Mouse (Mus musculus) frontal cortex, adult (tissue): ENCODE data around the gene 1700028J19Rik.
"Not testable (repeated sequence)": the region's sequence is repeated elsewhere in the genome, so short reads cannot be mapped to it uniquely, and the experiment has no call there.

ENCODE experiments used
- ATAC-seq: cut with Nextera tagmentation; 2 replicates; pipeline ENCODE4 v1.9.2; 2017; ENCODE audit warnings: mild to moderate bottlenecking, moderate library complexity, mixed read lengths; ENCODE audit not compliant: low TSS enrichment

Gene 1700028J19Rik

DNA sequence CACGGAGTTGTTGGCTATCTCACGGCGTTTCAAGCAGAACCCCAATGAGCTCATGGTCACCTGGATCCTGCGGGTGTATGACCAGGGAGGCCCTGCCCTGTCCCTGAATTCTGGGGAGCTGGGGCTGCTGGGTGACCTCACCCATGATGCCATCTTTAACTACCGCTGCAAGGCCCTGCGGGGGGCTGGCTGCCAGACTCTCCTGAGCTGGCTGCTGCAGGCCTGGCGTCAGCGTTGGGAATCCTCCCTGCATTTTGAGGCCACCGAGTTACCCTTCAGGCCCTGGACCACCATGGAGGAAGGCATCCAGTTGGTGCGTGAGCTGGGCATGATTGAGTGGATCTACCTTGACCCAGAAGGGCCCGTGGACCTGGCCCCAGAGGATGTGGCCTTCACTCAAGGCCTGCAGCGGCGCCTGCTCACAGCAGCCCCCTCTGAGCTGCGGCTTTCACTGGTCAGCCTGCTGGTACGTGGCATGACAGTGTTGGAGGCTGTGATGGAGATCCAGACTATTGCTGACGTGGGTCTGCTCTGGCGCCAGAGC is 4.3 kb upstream of the 1700028J19Rik start:
- ATAC-seq: not testable (repeated sequence)

- ATAC-seq: no peak
Observed at GRCm38 (mm10) chr7:44249248-44249647, 2.8 kb upstream of the 1700028J19Rik start.

DNA sequence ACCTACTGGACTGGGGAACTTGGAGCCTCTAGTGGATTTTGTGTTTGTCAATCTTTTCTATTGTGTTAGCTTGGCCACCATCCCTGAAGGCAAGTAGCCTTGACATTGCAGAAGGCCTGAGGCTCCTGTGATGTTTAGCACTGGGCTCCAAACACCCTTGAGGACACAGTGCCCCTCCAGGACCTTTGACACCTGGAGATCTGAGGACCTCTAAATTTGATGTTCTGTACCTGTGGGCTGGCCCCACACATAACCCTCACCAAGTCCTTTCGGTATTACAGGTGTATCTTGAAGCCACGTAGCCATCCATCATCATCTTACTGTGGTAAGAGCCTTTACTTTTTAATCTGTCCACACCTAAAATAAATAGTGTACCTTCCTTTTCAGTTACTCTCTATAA is 1.5 kb upstream of the 1700028J19Rik start:
- ATAC-seq: no peak

- ATAC-seq: peak; percentile 29; the same call in 1 of the 2 replicates
Observed at GRCm38 (mm10) chr7:44246984-44247470, 532 bp upstream of the 1700028J19Rik start.

- ATAC-seq: no peak
Observed at GRCm38 (mm10) chr7:44244080-44244479, 2.4 kb downstream of the 1700028J19Rik start.

DNA sequence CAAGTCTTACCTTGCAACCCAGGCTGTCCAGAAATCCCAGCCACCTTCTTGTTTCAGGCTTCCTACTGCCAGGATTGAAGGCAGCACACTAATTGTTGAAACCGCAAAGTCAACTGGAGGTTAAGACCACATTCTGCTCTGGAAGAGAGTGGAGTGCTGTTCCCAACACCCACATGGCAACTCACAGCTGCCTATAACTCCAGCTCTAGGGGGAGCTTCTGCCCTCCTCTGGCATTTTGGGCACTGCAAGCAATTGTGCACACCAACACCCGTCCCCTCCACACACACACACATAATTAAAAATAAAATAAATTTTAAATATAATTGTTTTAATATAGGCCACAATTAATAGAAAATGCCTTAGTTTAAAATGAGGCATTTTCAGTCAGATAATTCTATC is 5.3 kb downstream of the 1700028J19Rik start:
- peak; percentile 68; the same call in 1 of the 2 replicates for ATAC-seq

DNA sequence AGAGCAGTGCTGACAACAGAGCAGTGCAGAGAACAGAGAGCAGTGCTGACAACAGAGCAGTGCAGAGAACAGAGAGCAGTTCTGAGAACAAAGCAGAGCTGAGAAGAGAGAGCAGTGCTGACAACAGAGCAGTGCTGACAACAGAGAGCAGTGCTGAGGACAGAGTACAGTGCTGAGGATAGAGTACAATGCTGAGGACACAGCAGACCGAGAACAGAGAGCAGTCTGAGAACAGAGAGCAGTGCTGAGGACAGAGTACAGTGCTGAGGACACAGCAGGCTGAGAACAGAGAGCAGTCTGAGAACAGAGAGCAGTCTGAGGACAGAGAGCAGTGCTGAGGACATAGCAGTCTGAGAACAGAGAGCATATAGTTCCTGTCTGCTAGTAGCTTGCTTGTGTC is 5.8 kb downstream of the 1700028J19Rik start:
- ATAC-seq: peak; percentile 23; the same call in 1 of the 2 replicates

GRCm38 (mm10) chr7:44239913-44240312 is 6.6 kb downstream of the 1700028J19Rik start:
- no peak for ATAC-seq

DNA sequence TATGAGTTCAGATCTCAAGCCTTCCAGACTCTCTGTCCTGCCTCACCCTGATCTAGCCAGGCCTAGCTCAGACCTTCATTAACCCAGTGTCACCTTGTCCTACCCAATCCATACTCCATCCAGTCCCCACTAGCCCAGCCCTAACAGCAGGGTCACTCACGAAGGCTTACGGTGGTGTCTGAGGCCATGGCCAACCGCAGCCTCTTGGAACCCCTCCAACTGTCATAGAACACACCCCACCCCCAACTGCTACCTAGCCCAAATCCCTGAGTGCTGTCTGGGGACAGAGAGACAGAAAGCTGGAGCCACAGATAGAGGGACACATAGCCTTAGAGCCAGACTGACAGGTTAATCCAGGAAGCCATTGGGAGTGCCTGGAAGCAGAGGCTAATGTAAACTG is 10.6 kb downstream of the 1700028J19Rik start, which contains the start of gene Gm36864:
Gene Gm36864 (plus strand): TSS at position 269 of the 400 bp plus-strand sequence.
- ATAC-seq: no peak

GRCm38 (mm10) chr7:44225076-44225475 is 21.4 kb downstream of the 1700028J19Rik start, which contains the start of gene Klk1:
Gene Klk1 (plus strand): TSS chr7:44225360.
- ATAC-seq: no peak

- not testable (repeated sequence) for ATAC-seq
Observed at GRCm38 (mm10) chr7:44222335-44222734, 24.2 kb downstream of the 1700028J19Rik start.

DNA sequence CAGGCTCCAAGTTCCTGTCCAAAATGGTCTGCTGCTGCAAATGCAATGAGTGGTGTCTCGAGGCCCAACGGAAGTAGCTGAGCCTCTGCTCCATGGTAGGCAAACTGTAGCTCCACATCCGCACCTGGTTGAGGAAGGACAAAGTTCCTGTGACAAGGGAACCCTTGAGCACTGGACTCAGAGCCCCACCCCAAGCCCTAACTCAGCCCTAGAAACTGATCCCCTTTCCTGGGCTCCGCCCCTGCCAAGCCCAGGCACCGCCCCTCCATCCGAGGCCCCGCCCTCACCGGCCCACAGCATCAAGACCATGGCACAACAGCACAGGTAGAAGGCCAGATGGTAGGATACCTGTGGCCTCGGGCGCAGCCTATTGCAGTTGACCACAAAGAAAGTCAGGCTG is 24.9 kb downstream of the 1700028J19Rik start:
- not testable (repeated sequence) for ATAC-seq

GRCm38 (mm10) chr7:44215645-44216044 is 30.9 kb downstream of the 1700028J19Rik start, which contains the start of gene Klk1b5:
Gene Klk1b5 (plus strand): TSS chr7:44215945.
- ATAC-seq: no peak

DNA sequence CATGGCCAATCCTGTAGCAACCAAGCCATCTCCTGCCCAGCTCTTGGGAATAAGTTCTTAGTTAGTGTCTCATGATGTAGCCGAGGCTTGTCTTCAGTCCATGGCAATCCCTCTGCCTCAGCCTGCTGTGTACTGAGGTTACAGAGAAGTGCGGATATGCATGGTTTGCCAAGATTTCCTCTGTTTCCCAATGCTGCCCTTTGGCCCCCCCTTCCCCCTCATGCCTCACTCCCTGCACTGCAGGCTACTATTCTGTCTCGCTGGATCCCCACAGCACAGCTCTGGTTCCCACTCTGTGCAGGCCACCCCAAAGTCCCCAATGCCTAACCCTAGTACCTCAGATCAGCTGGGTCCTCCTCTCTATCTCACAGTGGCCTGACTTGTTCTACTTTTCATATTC is 38.2 kb downstream of the 1700028J19Rik start:
- no peak for ATAC-seq

DNA sequence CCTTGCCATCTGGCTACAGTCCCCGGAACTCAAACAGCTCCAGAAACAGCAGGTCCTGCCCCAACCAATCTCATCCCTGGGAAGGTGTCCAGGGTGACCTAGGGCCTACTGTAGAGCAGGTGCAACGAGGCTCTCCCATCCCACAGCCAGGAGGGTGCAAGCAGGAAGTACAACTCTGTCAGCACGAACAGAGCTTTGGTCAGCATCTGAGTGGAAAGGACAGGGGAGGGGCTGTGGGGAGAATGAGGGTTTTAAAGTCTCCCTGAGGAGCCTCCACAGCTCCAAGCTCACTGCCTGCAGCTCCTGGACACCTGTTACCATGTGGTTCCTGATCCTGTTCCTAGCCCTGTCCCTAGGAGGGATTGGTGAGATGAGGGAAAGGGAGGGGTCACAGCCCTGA is 39.4 kb downstream of the 1700028J19Rik start, which contains the start of gene Klk1b4:
Gene Klk1b4 (plus strand): TSS at position 301 of the 400 bp plus-strand sequence.
- ATAC-seq: not testable (repeated sequence)

DNA sequence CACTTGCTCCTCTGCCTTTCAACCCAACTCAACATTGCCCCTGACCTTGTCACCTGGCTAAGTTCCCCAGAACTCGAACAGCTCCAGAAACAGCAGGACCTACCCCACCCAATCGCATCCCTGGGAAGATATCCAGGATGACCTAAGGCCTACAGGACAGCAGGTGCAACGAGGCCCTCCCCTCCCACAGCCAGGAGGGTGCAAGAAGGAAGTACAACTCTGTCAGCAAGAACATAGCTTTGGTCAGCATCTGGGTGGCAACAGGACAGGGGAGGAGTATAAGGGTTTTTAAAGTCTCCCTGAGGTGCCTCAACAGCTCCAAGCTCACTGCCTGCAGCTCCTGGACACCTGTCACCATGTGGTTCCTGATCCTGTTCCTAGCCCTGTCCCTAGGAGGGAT is 48.6 kb downstream of the 1700028J19Rik start, which contains the start of gene Klk1b3:
Gene Klk1b3 (plus strand): TSS at position 301 of the 400 bp plus-strand sequence.
- ATAC-seq: no peak

GRCm38 (mm10) chr7:44193466-44193865 is 53.0 kb downstream of the 1700028J19Rik start:
- ATAC-seq: not testable (repeated sequence)

DNA sequence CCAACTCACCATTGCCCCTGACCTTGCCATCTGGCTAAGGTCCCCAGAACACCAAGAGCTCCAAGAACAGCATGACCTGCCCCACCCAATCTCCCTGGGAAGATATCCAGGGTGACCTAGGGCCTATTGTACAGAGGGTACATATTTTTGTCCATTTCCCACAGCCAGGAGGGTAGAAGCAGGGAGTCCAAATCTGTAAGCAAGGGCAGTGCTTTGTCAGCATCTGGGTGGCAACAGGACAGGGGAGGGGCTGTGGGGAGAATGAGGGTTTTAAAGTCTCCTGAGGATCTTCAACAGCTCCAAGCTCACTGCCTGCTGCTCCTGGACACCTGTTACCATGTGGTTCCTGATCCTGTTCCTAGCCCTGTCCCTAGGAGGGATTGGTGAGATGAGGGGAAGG is 58.6 kb downstream of the 1700028J19Rik start, which contains the start of gene Klk1b24:
Gene Klk1b24 (plus strand): TSS at position 301 of the 400 bp plus-strand sequence.
- not testable (repeated sequence) for ATAC-seq

DNA sequence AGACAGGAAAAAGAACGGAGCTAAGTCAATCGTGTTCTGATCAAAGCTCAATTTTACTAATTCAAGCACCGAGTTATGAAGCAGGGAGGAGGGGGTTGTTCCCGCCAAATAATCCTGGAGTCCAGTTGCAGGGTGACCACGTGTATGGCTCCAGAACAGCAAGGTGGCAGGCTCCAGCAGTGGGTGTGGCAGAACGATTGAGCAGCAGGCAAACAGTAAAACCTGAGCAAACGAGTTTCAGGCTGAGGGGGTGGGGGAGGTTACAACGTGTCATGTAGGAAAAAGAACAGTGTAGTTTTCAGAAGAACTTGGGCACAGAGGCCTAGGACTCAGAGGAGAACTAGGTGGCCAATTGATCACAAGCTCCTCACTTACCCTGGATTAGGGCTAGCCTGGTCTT is 60.0 kb downstream of the 1700028J19Rik start:
- ATAC-seq: not testable (repeated sequence)
